Mouse (Mus musculus): ENCODE measurements around the gene Mgat5. TPM values are rescaled to one million over a fixed set of nuclear protein-coding genes. Genes with fewer than 3 reads are reported as not detected.

Gene Mgat5
- polyA plus RNA-seq, 1 experiment from 2014 or later: 8.1 TPM

GRCm38 (mm10) chr1:127214585-127215232 lies 9.9 kb downstream of the Mgat5 start:
- Histone ChIP-seq H3K27ac (ENCODE audit: low read length) (no peak overlapping the region), H3K4me1 (ENCODE audit: insufficient read depth, low read length) (peaks cover 39% of the 10 kb centered on the region), H3K36me3 (ENCODE audit: insufficient read depth, low read length) (no peaks in the 10 kb centered on the region), H3K27me3 (ENCODE audit: insufficient read depth, low read length) (no peaks in the 10 kb centered on the region), H3K4me3 (ENCODE audit: low read length) (no peak overlapping the region), H3K9me3 (ENCODE audit: low read length) (no peaks in the 10 kb centered on the region), H3K9ac (replicated peaks; ENCODE audit: low read length) (no peak overlapping the region), H3K4me2 (replicated peaks; ENCODE audit: low read depth, low read length) (no peak overlapping the region)
- WGBS: 77% methylated on average over 8 of the region's 8 CpGs
- no peak for ATAC-seq (ENCODE audit: low FRiP score, low TSS enrichment)

- no peak overlapping the region for H3K27ac ChIP-seq (ENCODE audit: low read length)
- H3K4me1 ChIP-seq (ENCODE audit: insufficient read depth, low read length): peaks cover 36% of the 10 kb centered on the region
- WGBS: 54% methylated on average over 2 of the region's 2 CpGs
- no peak overlapping the region for H3K4me3 ChIP-seq (ENCODE audit: low read length)
- H3K9ac ChIP-seq (replicated peaks; ENCODE audit: low read length): no peak overlapping the region
- H3K36me3 ChIP-seq (ENCODE audit: insufficient read depth, low read length): no peaks in the 10 kb centered on the region
- no peaks in the 10 kb centered on the region for H3K9me3 ChIP-seq (ENCODE audit: low read length)
- no peak overlapping the region for H3K4me2 ChIP-seq (replicated peaks; ENCODE audit: low read depth, low read length)
- ATAC-seq (ENCODE audit: low FRiP score, low TSS enrichment): no peak
- H3K27me3 ChIP-seq (ENCODE audit: insufficient read depth, low read length): no peaks in the 10 kb centered on the region
Measured at GRCm38 (mm10) chr1:127216979-127217378, 12.2 kb downstream of the Mgat5 start.

GRCm38 (mm10) chr1:127217665-127218064 lies 12.8 kb downstream of the Mgat5 start:
- no peak overlapping the region for H3K9ac ChIP-seq (replicated peaks; ENCODE audit: low read length)
- H3K27ac ChIP-seq (ENCODE audit: low read length): no peak overlapping the region
- ATAC-seq (ENCODE audit: low FRiP score, low TSS enrichment): no peak
- H3K4me3 ChIP-seq (ENCODE audit: low read length): no peak overlapping the region
- H3K27me3 ChIP-seq (ENCODE audit: insufficient read depth, low read length): no peaks in the 10 kb centered on the region
- H3K36me3 ChIP-seq (ENCODE audit: insufficient read depth, low read length): no peaks in the 10 kb centered on the region
- H3K9me3 ChIP-seq (ENCODE audit: low read length): no peaks in the 10 kb centered on the region
- H3K4me2 ChIP-seq (replicated peaks; ENCODE audit: low read depth, low read length): no peak overlapping the region
- peaks cover 36% of the 10 kb centered on the region for H3K4me1 ChIP-seq (ENCODE audit: insufficient read depth, low read length)
- 71% methylated on average over 4 of the region's 4 CpGs for WGBS

GRCm38 (mm10) chr1:127218182-127218581 lies 13.4 kb downstream of the Mgat5 start:
- Histone ChIP-seq H3K9me3 (ENCODE audit: low read length) (no peaks in the 10 kb centered on the region), H3K4me1 (ENCODE audit: insufficient read depth, low read length) (peaks cover 36% of the 10 kb centered on the region), H3K36me3 (ENCODE audit: insufficient read depth, low read length) (no peaks in the 10 kb centered on the region), H3K4me3 (ENCODE audit: low read length) (no peak overlapping the region), H3K27ac (ENCODE audit: low read length) (no peak overlapping the region), H3K4me2 (replicated peaks; ENCODE audit: low read depth, low read length) (no peak overlapping the region), H3K27me3 (ENCODE audit: insufficient read depth, low read length) (no peaks in the 10 kb centered on the region), H3K9ac (replicated peaks; ENCODE audit: low read length) (no peak overlapping the region)
- ATAC-seq (ENCODE audit: low FRiP score, low TSS enrichment): no peak
- WGBS: 68% methylated on average over 7 of the region's 7 CpGs

GRCm38 (mm10) chr1:127219161-127219560 lies 14.3 kb downstream of the Mgat5 start:
- no peaks in the 10 kb centered on the region for H3K27me3 ChIP-seq (ENCODE audit: insufficient read depth, low read length)
- ATAC-seq (ENCODE audit: low FRiP score, low TSS enrichment): no peak
- no peaks in the 10 kb centered on the region for H3K36me3 ChIP-seq (ENCODE audit: insufficient read depth, low read length)
- H3K4me1 ChIP-seq (ENCODE audit: insufficient read depth, low read length): peaks cover 29% of the 10 kb centered on the region
- H3K9ac ChIP-seq (replicated peaks; ENCODE audit: low read length): no peak overlapping the region
- no peak overlapping the region for H3K27ac ChIP-seq (ENCODE audit: low read length)
- no peak overlapping the region for H3K4me3 ChIP-seq (ENCODE audit: low read length)
- H3K9me3 ChIP-seq (ENCODE audit: low read length): no peaks in the 10 kb centered on the region
- WGBS: 77% methylated on average over 4 of the region's 4 CpGs
- no peak overlapping the region for H3K4me2 ChIP-seq (replicated peaks; ENCODE audit: low read depth, low read length)

GRCm38 (mm10) chr1:127219621-127220020 lies 14.8 kb downstream of the Mgat5 start:
- H3K4me2 ChIP-seq (replicated peaks; ENCODE audit: low read depth, low read length): no peak overlapping the region
- 65% methylated on average over 4 of the region's 4 CpGs for WGBS

GRCm38 (mm10) chr1:127221998-127222736 lies 17.4 kb downstream of the Mgat5 start:
- Histone ChIP-seq H3K27me3 (ENCODE audit: insufficient read depth, low read length) (no peaks in the 10 kb centered on the region), H3K4me3 (ENCODE audit: low read length) (no peak overlapping the region), H3K9ac (replicated peaks; ENCODE audit: low read length) (no peak overlapping the region), H3K4me1 (ENCODE audit: insufficient read depth, low read length) (peaks cover 17% of the 10 kb centered on the region), H3K4me2 (replicated peaks; ENCODE audit: low read depth, low read length) (no peak overlapping the region), H3K9me3 (ENCODE audit: low read length) (no peaks in the 10 kb centered on the region), H3K36me3 (ENCODE audit: insufficient read depth, low read length) (no peaks in the 10 kb centered on the region), H3K27ac (ENCODE audit: low read length) (no peak overlapping the region)
- WGBS: 79% methylated on average over 8 of the region's 8 CpGs
- no peak for ATAC-seq (ENCODE audit: low FRiP score, low TSS enrichment)

More at GRCm38 (mm10) chr1:127219621-127220020, 14.8 kb downstream of the Mgat5 start:
- no peak overlapping the region for H3K4me3 ChIP-seq (ENCODE audit: low read length)
- no peak overlapping the region for H3K27ac ChIP-seq (ENCODE audit: low read length)
- no peaks in the 10 kb centered on the region for H3K9me3 ChIP-seq (ENCODE audit: low read length)
- no peaks in the 10 kb centered on the region for H3K27me3 ChIP-seq (ENCODE audit: insufficient read depth, low read length)
- peaks cover 25% of the 10 kb centered on the region for H3K4me1 ChIP-seq (ENCODE audit: insufficient read depth, low read length)
- no peak for ATAC-seq (ENCODE audit: low FRiP score, low TSS enrichment)
- no peak overlapping the region for H3K9ac ChIP-seq (replicated peaks; ENCODE audit: low read length)
- H3K36me3 ChIP-seq (ENCODE audit: insufficient read depth, low read length): no peaks in the 10 kb centered on the region

GRCm38 (mm10) chr1:127225060-127225459 lies 20.2 kb downstream of the Mgat5 start:
- no peak overlapping the region for H3K27ac ChIP-seq (ENCODE audit: low read length)
- no peaks in the 10 kb centered on the region for H3K36me3 ChIP-seq (ENCODE audit: insufficient read depth, low read length)
- H3K9me3 ChIP-seq (ENCODE audit: low read length): no peaks in the 10 kb centered on the region
- ATAC-seq (ENCODE audit: low FRiP score, low TSS enrichment): no peak
- H3K27me3 ChIP-seq (ENCODE audit: insufficient read depth, low read length): no peaks in the 10 kb centered on the region
- WGBS: 87% methylated on average over 5 of the region's 5 CpGs
- H3K4me1 ChIP-seq (ENCODE audit: insufficient read depth, low read length): peaks cover under 1% of the 10 kb centered on the region; the same call in 1 of the 2 replicates
- H3K4me3 ChIP-seq (ENCODE audit: low read length): no peak overlapping the region
- no peak overlapping the region for H3K4me2 ChIP-seq (replicated peaks; ENCODE audit: low read depth, low read length)
- no peak overlapping the region for H3K9ac ChIP-seq (replicated peaks; ENCODE audit: low read length)

GRCm38 (mm10) chr1:127229011-127229410 lies 24.2 kb downstream of the Mgat5 start:
- Histone ChIP-seq H3K4me2 (replicated peaks; ENCODE audit: low read depth, low read length) (no peak overlapping the region), H3K36me3 (ENCODE audit: insufficient read depth, low read length) (no peaks in the 10 kb centered on the region), H3K9me3 (ENCODE audit: low read length) (no peaks in the 10 kb centered on the region), H3K4me1 (ENCODE audit: insufficient read depth, low read length) (peaks cover 18% of the 10 kb centered on the region), H3K27ac (ENCODE audit: low read length) (no peak overlapping the region), H3K4me3 (ENCODE audit: low read length) (no peak overlapping the region), H3K27me3 (ENCODE audit: insufficient read depth, low read length) (no peaks in the 10 kb centered on the region), H3K9ac (replicated peaks; ENCODE audit: low read length) (no peak overlapping the region)
- WGBS: 79% methylated on average over 2 of the region's 2 CpGs
- no peak for ATAC-seq (ENCODE audit: low FRiP score, low TSS enrichment)

- Histone ChIP-seq H3K4me1 (ENCODE audit: insufficient read depth, low read length) (peaks cover 26% of the 10 kb centered on the region), H3K27ac (ENCODE audit: low read length) (no peak overlapping the region), H3K36me3 (ENCODE audit: insufficient read depth, low read length) (no peaks in the 10 kb centered on the region), H3K4me2 (replicated peaks; ENCODE audit: low read depth, low read length) (no peak overlapping the region), H3K27me3 (ENCODE audit: insufficient read depth, low read length) (no peaks in the 10 kb centered on the region), H3K9me3 (ENCODE audit: low read length) (no peaks in the 10 kb centered on the region), H3K4me3 (ENCODE audit: low read length) (no peak overlapping the region), H3K9ac (replicated peaks; ENCODE audit: low read length) (no peak overlapping the region)
- ATAC-seq (ENCODE audit: low FRiP score, low TSS enrichment): no peak
- 35% methylated on average over 2 of the region's 2 CpGs for WGBS
Measured at GRCm38 (mm10) chr1:127230468-127230867, 25.7 kb downstream of the Mgat5 start.
